Mouse (Mus musculus) midbrain, embryonic 12.5 days (tissue): ENCODE data around the gene Dock2. TPM values are rescaled to one million over a fixed set of nuclear protein-coding genes. Genes with fewer than 3 reads are reported as not detected.
A peak's percentile ranks its signal among the peaks of the same experiment; 100 is the strongest.

ENCODE experiments used
- ATAC-seq: fragments of 200-750 bp; cut with Nextera tagmentation; 2 replicates; pipeline ENCODE4 v1.8.0; 2017; ENCODE audit warnings: low read depth, moderate TSS enrichment, moderate library complexity; ENCODE audit not compliant: low FRiP score
- H3K27ac ChIP-seq: fragments of 300-500 bp; sonication (generic); replicated peaks from 2 replicates; pipeline ENCODE4 v1.5.1; 2016; ENCODE audit warnings: mild to moderate bottlenecking
- H3K27me3 ChIP-seq: fragments of 300-500 bp; sonication (generic); 2 replicates; pipeline ENCODE4 v1.6.1; 2016; ENCODE audit warnings: mild to moderate bottlenecking
- H3K36me3 ChIP-seq: fragments of 300-500 bp; sonication (generic); 2 replicates; pipeline ENCODE4 v1.6.1; 2016
- H3K4me1 ChIP-seq: fragments of 300-500 bp; sonication (generic); 2 replicates; pipeline ENCODE4 v1.6.1; 2016
- H3K4me2 ChIP-seq: fragments of 300-500 bp; sonication (generic); replicated peaks from 2 replicates; pipeline ENCODE4 v1.6.1; 2016; ENCODE audit warnings: mild to moderate bottlenecking, moderate library complexity
- H3K4me3 ChIP-seq: fragments of 300-500 bp; sonication (generic); 2 replicates; pipeline ENCODE4 v1.5.1; 2016; ENCODE audit warnings: mild to moderate bottlenecking
- H3K9ac ChIP-seq: fragments of 300-500 bp; sonication (generic); replicated peaks from 2 replicates; pipeline ENCODE4 v1.6.1; 2016; ENCODE audit warnings: mild to moderate bottlenecking, moderate library complexity
- H3K9me3 ChIP-seq: fragments of 300-500 bp; sonication (generic); 2 replicates; pipeline ENCODE4 v1.6.1; 2016; ENCODE audit warnings: mild to moderate bottlenecking
- WGBS: fragments of 180-500 bp; shearing (Covaris S2); methylation state at CpG from one replicate; pipeline ENCODE4 v1.1.7; 2016; 5-methylcytosine and 5-hydroxymethylcytosine counted together
- polyA plus RNA-seq: library from polyadenylated mRNA; unstranded; fragments of >200 nt; fragmentation: Nextera tagmentation; extraction: Ambion mirVana; gene quantifications from 2 replicates; pipeline ENCODE4 v1.2.1, GENCODE M21; 2016

Gene Dock2
- polyA plus RNA-seq, 1 experiment from 2014 or later: 1.1 TPM

- H3K27ac ChIP-seq: no peak overlapping the region
- H3K4me2 ChIP-seq: no peak overlapping the region
- WGBS: 74% methylated on average over 8 of the region's 8 CpGs
- H3K9ac ChIP-seq: no peak overlapping the region
- H3K9me3 ChIP-seq: no peaks in the 10 kb centered on the region
- H3K4me1 ChIP-seq: peaks cover 4% of the 10 kb centered on the region; the same call in 1 of the 2 replicates
- ATAC-seq: no peak
- H3K36me3 ChIP-seq: no peaks in the 10 kb centered on the region
- H3K27me3 ChIP-seq: peaks cover 18% of the 10 kb centered on the region
- H3K4me3 ChIP-seq: no peak overlapping the region
Measured at GRCm38 (mm10) chr11:34323664-34324063, 460.0 kb downstream of the Dock2 start.

- H3K27ac ChIP-seq: no peak overlapping the region
Measured at GRCm38 (mm10) chr11:34319282-34319681, 464.4 kb downstream of the Dock2 start.

GRCm38 (mm10) chr11:34317001-34317400 is 466.7 kb downstream of the Dock2 start:
- H3K9me3 ChIP-seq: no peaks in the 10 kb centered on the region
- peaks cover 15% of the 10 kb centered on the region for H3K4me1 ChIP-seq
- 81% methylated on average over 8 of the region's 8 CpGs for WGBS
- no peak overlapping the region for H3K27ac ChIP-seq
- no peak for ATAC-seq
- H3K27me3 ChIP-seq: peaks cover 64% of the 10 kb centered on the region
- peak overlapping the region; percentile 55; the same call in 1 of the 2 replicates for H3K4me2 ChIP-seq
- no peak overlapping the region for H3K4me3 ChIP-seq
- no peaks in the 10 kb centered on the region for H3K36me3 ChIP-seq
- H3K9ac ChIP-seq: no peak overlapping the region

More at GRCm38 (mm10) chr11:34319282-34319681, 464.4 kb downstream of the Dock2 start:
- peaks cover 49% of the 10 kb centered on the region for H3K27me3 ChIP-seq
- H3K4me1 ChIP-seq: peaks cover 15% of the 10 kb centered on the region
- ATAC-seq: no peak
- no peaks in the 10 kb centered on the region for H3K36me3 ChIP-seq
- H3K4me3 ChIP-seq: no peak overlapping the region
- H3K4me2 ChIP-seq: no peak overlapping the region
- 87% methylated on average over 1 of the region's 1 CpGs for WGBS
- H3K9me3 ChIP-seq: no peaks in the 10 kb centered on the region
- no peak overlapping the region for H3K9ac ChIP-seq

- no peak overlapping the region for H3K4me3 ChIP-seq
- peaks cover 15% of the 10 kb centered on the region for H3K4me1 ChIP-seq
- ATAC-seq: no peak
- H3K4me2 ChIP-seq: peak overlapping the region; percentile 55
- WGBS: 48% methylated on average over 10 of the region's 10 CpGs
- no peaks in the 10 kb centered on the region for H3K36me3 ChIP-seq
- no peaks in the 10 kb centered on the region for H3K9me3 ChIP-seq
- no peak overlapping the region for H3K9ac ChIP-seq
- no peak overlapping the region for H3K27ac ChIP-seq
- H3K27me3 ChIP-seq: peaks cover 68% of the 10 kb centered on the region
Measured at GRCm38 (mm10) chr11:34316176-34316575, 467.5 kb downstream of the Dock2 start.

- peak overlapping the region; percentile 40; the same call in 1 of the 2 replicates for H3K4me3 ChIP-seq
- H3K27me3 ChIP-seq: peaks cover 70% of the 10 kb centered on the region
- H3K4me1 ChIP-seq: peaks cover 15% of the 10 kb centered on the region
- H3K9me3 ChIP-seq: no peaks in the 10 kb centered on the region
- ATAC-seq: no peak
- H3K9ac ChIP-seq: no peak overlapping the region
- H3K36me3 ChIP-seq: no peaks in the 10 kb centered on the region
- peak overlapping the region; percentile 55 for H3K4me2 ChIP-seq
- H3K27ac ChIP-seq: no peak overlapping the region
- WGBS: 8% methylated on average over 5 of the region's 5 CpGs
Measured at GRCm38 (mm10) chr11:34315383-34315782, 468.3 kb downstream of the Dock2 start.

GRCm38 (mm10) chr11:34314534-34315379 is 468.9 kb downstream of the Dock2 start, which contains the start of gene Fam196b:
Gene Fam196b (plus strand): TSS chr11:34314822.
- H3K4me3 ChIP-seq: peak within 1 kb of the TSS; percentile 40
- peak; percentile 77 for ATAC-seq
- peaks cover 66% of the 10 kb centered on the region for H3K27me3 ChIP-seq
- 1% methylated on average over 13 of the region's 13 CpGs for WGBS
- H3K4me2 ChIP-seq: peak within 1 kb of the TSS; percentile 55
- H3K9ac ChIP-seq: peak within 1 kb of the TSS; percentile 54; the same call in 1 of the 2 replicates
- H3K27ac ChIP-seq: no peak within 1 kb of the TSS
- no peaks in the 10 kb centered on the region for H3K9me3 ChIP-seq
- no peaks in the 10 kb centered on the region for H3K36me3 ChIP-seq
- peaks cover 15% of the 10 kb centered on the region for H3K4me1 ChIP-seq

DNA sequence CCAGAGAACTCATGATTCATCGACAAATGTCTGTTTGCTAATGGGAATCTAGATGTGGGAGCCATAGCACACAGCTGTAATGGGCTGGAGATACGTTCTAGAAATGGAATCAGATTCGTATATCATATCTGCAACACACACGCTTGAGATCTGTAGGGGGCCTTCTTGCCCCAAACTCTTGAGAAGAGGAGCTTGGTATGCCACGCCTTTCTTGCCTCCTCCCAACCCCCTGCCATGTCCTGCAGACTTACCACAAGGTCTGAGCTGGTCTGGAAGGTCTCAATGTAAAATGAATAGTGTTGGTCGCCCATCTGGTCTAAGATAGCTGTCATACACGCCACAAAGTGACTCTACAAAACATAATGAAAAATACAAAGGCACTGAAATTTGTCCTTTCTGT is 471.5 kb downstream of the Dock2 start:
- no peaks in the 10 kb centered on the region for H3K36me3 ChIP-seq
- no peak for ATAC-seq
- no peak overlapping the region for H3K4me2 ChIP-seq
- WGBS: 82% methylated on average over 7 of the region's 7 CpGs
- H3K9me3 ChIP-seq: no peaks in the 10 kb centered on the region
- no peak overlapping the region for H3K9ac ChIP-seq
- H3K4me3 ChIP-seq: no peak overlapping the region
- H3K27me3 ChIP-seq: peaks cover 54% of the 10 kb centered on the region
- H3K27ac ChIP-seq: no peak overlapping the region
- peaks cover 15% of the 10 kb centered on the region for H3K4me1 ChIP-seq

DNA sequence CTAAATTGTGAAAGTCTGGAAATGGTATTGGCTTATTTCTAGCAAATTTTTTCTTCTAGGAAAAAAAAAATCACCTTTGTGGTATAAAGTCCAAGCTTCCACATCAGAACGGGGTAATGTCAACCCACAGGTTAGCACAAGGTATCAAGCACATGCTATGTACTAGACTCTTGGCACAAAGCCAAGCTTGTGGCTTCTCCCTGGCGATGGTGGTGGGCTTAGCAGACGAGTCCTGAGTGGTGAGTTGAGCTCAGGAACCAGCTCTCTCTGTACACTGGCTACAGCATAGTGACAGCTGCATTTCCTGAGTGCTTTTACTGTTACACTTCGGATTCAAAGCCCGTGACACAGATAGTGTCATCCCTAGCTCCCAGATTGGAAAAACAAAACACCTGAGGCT is 472.0 kb downstream of the Dock2 start:
- no peak for ATAC-seq
- H3K27ac ChIP-seq: no peak overlapping the region
- 78% methylated on average over 5 of the region's 5 CpGs for WGBS

GRCm38 (mm10) chr11:34309360-34309759 is 474.3 kb downstream of the Dock2 start:
- Histone ChIP-seq H3K4me2 (no peak overlapping the region), H3K27me3 (peaks cover 51% of the 10 kb centered on the region), H3K36me3 (no peaks in the 10 kb centered on the region), H3K4me3 (no peak overlapping the region), H3K9me3 (no peaks in the 10 kb centered on the region), H3K9ac (no peak overlapping the region), H3K4me1 (no peaks in the 10 kb centered on the region), H3K27ac (no peak overlapping the region)
- 65% methylated on average over 2 of the region's 2 CpGs for WGBS
- ATAC-seq: no peak

More for the DNA sequence above, 472.0 kb downstream of the Dock2 start:
- no peak overlapping the region for H3K4me3 ChIP-seq
- H3K4me2 ChIP-seq: no peak overlapping the region
- peaks cover 52% of the 10 kb centered on the region for H3K27me3 ChIP-seq
- no peak overlapping the region for H3K9ac ChIP-seq
- peaks cover 12% of the 10 kb centered on the region for H3K4me1 ChIP-seq
- no peaks in the 10 kb centered on the region for H3K9me3 ChIP-seq
- H3K36me3 ChIP-seq: no peaks in the 10 kb centered on the region

GRCm38 (mm10) chr11:34308731-34309130 is 475.0 kb downstream of the Dock2 start:
- H3K27ac ChIP-seq: no peak overlapping the region
- no peak overlapping the region for H3K9ac ChIP-seq
- H3K9me3 ChIP-seq: no peaks in the 10 kb centered on the region
- 91% methylated on average over 3 of the region's 3 CpGs for WGBS
- ATAC-seq: no peak
- no peak overlapping the region for H3K4me3 ChIP-seq
- H3K4me2 ChIP-seq: no peak overlapping the region
- H3K27me3 ChIP-seq: peaks cover 46% of the 10 kb centered on the region
- no peaks in the 10 kb centered on the region for H3K4me1 ChIP-seq
- no peaks in the 10 kb centered on the region for H3K36me3 ChIP-seq

- no peaks in the 10 kb centered on the region for H3K4me1 ChIP-seq
- WGBS: 84% methylated on average over 3 of the region's 3 CpGs
Measured at GRCm38 (mm10) chr11:34306231-34306630, 477.5 kb downstream of the Dock2 start.

DNA sequence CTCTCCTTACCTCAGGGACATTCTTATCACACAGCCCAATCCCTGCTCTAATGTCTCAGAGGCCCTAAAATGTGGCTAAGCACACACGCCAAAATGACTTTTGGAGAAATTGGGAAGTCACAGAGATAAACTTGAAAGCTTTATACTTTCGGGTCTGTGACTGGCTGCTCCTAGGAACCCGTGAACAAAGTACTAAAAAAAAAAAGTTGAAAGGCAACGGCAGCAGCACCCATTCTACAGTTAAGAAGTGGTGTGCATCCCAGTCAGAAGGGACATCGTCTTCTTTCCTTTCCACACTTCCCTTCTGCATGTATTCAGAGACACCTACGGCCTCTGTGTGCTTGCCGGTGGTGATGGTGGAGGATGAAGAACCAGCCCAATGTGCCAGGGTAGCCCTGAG is 483.6 kb downstream of the Dock2 start:
- WGBS: 93% methylated on average over 7 of the region's 7 CpGs
- H3K4me2 ChIP-seq: no peak overlapping the region
- H3K4me1 ChIP-seq: peaks cover 15% of the 10 kb centered on the region
- H3K36me3 ChIP-seq: no peaks in the 10 kb centered on the region
- H3K27ac ChIP-seq: no peak overlapping the region
- no peak overlapping the region for H3K9ac ChIP-seq
- ATAC-seq: no peak
- no peaks in the 10 kb centered on the region for H3K9me3 ChIP-seq
- peaks cover 45% of the 10 kb centered on the region for H3K27me3 ChIP-seq
- no peak overlapping the region for H3K4me3 ChIP-seq

More at GRCm38 (mm10) chr11:34306231-34306630, 477.5 kb downstream of the Dock2 start:
- no peak overlapping the region for H3K9ac ChIP-seq
- no peaks in the 10 kb centered on the region for H3K36me3 ChIP-seq
- peaks cover 34% of the 10 kb centered on the region for H3K27me3 ChIP-seq
- no peak for ATAC-seq
- no peak overlapping the region for H3K4me2 ChIP-seq
- no peaks in the 10 kb centered on the region for H3K9me3 ChIP-seq
- no peak overlapping the region for H3K27ac ChIP-seq
- H3K4me3 ChIP-seq: no peak overlapping the region
